Mouse (Mus musculus) liver, embryonic 12.5 days (tissue): ENCODE measurements around the gene Sulf2. TPM values are rescaled to one million over a fixed set of nuclear protein-coding genes. Genes with fewer than 3 reads are reported as not detected.

ENCODE experiments used
- ATAC-seq: fragments of 200-750 bp; cut with Nextera tagmentation; 2 replicates; pipeline ENCODE4 v1.8.0; 2017; ENCODE audit warnings: moderate number of reproducible peaks, mild to moderate bottlenecking, moderate library complexity
- H3K27ac ChIP-seq: fragments of 300-500 bp; sonication (generic); 2 replicates; pipeline ENCODE4 v1.5.1; 2016; ENCODE audit warnings: mild to moderate bottlenecking
- H3K27me3 ChIP-seq: fragments of 300-500 bp; sonication (generic); replicated peaks from 2 replicates; pipeline ENCODE4 v1.6.1; 2016; ENCODE audit warnings: mild to moderate bottlenecking, moderate library complexity
- H3K36me3 ChIP-seq: fragments of 300-500 bp; sonication (generic); 2 replicates; pipeline ENCODE4 v1.6.1; 2016; ENCODE audit warnings: mild to moderate bottlenecking, moderate library complexity
- H3K4me1 ChIP-seq: fragments of 300-500 bp; sonication (generic); 2 replicates; pipeline ENCODE4 v1.6.1; 2016
- H3K4me2 ChIP-seq: fragments of 300-500 bp; sonication (generic); 2 replicates; pipeline ENCODE4 v1.6.1; 2016; ENCODE audit warnings: mild to moderate bottlenecking, moderate library complexity
- H3K4me3 ChIP-seq: fragments of 300-500 bp; sonication (generic); 2 replicates; pipeline ENCODE4 v1.5.1; 2016; ENCODE audit warnings: mild to moderate bottlenecking, moderate library complexity
- H3K9ac ChIP-seq: fragments of 300-500 bp; sonication (generic); 2 replicates; pipeline ENCODE4 v1.6.1; 2016; ENCODE audit warnings: mild to moderate bottlenecking, moderate library complexity
- H3K9me3 ChIP-seq: fragments of 300-500 bp; sonication (generic); replicated peaks from 2 replicates; pipeline ENCODE4 v1.6.1; 2016; ENCODE audit warnings: mild to moderate bottlenecking, moderate library complexity
- WGBS: fragments of 180-500 bp; shearing (Covaris S2); methylation state at CpG from one replicate; pipeline ENCODE4 v1.1.7; 2016; ENCODE audit not compliant: insufficient replicate concordance; 5-methylcytosine and 5-hydroxymethylcytosine counted together
- polyA plus RNA-seq: library from polyadenylated mRNA; unstranded; fragments of >200 nt; fragmentation: Nextera tagmentation; extraction: Ambion mirVana; gene quantifications from 2 replicates; pipeline ENCODE4 v1.2.1, GENCODE M21; 2016

Gene Sulf2
- polyA plus RNA-seq, 1 experiment from 2014 or later = 7.5 TPM

DNA sequence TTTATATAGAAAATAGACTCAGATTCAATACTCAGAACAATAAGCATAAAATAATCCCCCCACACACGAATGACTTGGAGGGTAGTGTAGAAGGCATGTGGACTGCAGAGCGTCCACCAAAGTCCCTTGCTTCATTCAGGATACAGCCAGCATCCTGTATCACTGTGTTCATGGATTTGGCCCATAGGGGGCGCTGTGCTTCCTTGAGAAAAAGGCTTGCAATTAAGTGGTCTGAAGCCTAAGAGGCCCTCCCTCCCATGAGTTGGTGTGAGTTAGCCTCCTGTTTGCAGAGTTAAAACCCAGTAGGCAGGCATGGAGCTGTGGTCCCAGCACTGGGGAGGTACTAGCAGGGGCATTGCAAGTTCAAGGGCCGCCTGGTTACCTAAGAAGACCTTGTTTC, 47.1 kb downstream of the Sulf2 start:
- no peak for ATAC-seq
- Histone ChIP-seq H3K27ac (no peak overlapping the region), H3K4me3 (no peak overlapping the region), H3K36me3 (no peaks in the 10 kb centered on the region), H3K27me3 (no peaks in the 10 kb centered on the region), H3K9ac (no peak overlapping the region), H3K9me3 (no peaks in the 10 kb centered on the region), H3K4me1 (no peaks in the 10 kb centered on the region), H3K4me2 (no peak overlapping the region)
- WGBS = 15% methylated on average over 4 of the region's 4 CpGs

GRCm38 (mm10) chr2:166107911-166108310, 47.6 kb downstream of the Sulf2 start:
- H3K4me3 ChIP-seq = no peak overlapping the region
- no peaks in the 10 kb centered on the region for H3K27me3 ChIP-seq
- WGBS = 66% methylated on average over 5 of the region's 5 CpGs
- H3K9ac ChIP-seq = no peak overlapping the region
- no peak for ATAC-seq
- no peaks in the 10 kb centered on the region for H3K36me3 ChIP-seq
- no peak overlapping the region for H3K27ac ChIP-seq
- no peaks in the 10 kb centered on the region for H3K9me3 ChIP-seq
- no peak overlapping the region for H3K4me2 ChIP-seq
- H3K4me1 ChIP-seq = no peaks in the 10 kb centered on the region

- Histone ChIP-seq H3K9me3 (no peaks in the 10 kb centered on the region), H3K4me2 (no peak overlapping the region), H3K27me3 (no peaks in the 10 kb centered on the region), H3K4me3 (no peak overlapping the region), H3K27ac (no peak overlapping the region), H3K36me3 (no peaks in the 10 kb centered on the region), H3K9ac (no peak overlapping the region), H3K4me1 (no peaks in the 10 kb centered on the region)
- 53% methylated on average over 2 of the region's 2 CpGs for WGBS
- no peak for ATAC-seq
Measured at GRCm38 (mm10) chr2:166106631-166107030, 48.8 kb downstream of the Sulf2 start.

GRCm38 (mm10) chr2:166105911-166106310, 49.6 kb downstream of the Sulf2 start:
- WGBS = 68% methylated on average over 9 of the region's 9 CpGs
- no peak overlapping the region for H3K27ac ChIP-seq
- no peak for ATAC-seq

DNA sequence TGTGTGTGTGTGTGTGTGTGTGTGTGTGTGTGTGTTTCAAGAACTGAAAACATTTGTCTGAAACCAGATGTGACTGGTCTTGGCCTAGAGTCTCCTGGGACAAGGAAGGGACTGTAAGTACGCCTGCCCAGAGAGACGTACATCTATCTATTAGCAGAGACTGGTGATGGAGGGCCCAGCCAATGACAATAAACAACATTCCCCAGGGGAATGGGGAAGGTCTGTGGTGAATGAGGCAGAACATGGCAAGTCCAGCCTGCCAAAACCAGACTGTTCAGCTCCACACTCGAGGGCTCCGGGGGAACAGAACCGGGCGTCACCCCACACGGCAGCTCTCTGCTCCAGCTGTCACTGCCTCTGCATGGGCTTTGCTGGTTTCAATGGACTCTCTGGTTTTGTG, 52.6 kb downstream of the Sulf2 start:
- no peak overlapping the region for H3K4me2 ChIP-seq
- no peaks in the 10 kb centered on the region for H3K27me3 ChIP-seq
- WGBS = 83% methylated on average over 7 of the region's 7 CpGs
- H3K9ac ChIP-seq = no peak overlapping the region
- no peaks in the 10 kb centered on the region for H3K4me1 ChIP-seq
- no peak overlapping the region for H3K27ac ChIP-seq
- H3K4me3 ChIP-seq = no peak overlapping the region
- ATAC-seq = no peak
- H3K36me3 ChIP-seq = no peaks in the 10 kb centered on the region
- H3K9me3 ChIP-seq = no peaks in the 10 kb centered on the region

More at GRCm38 (mm10) chr2:166105911-166106310, 49.6 kb downstream of the Sulf2 start:
- H3K36me3 ChIP-seq = no peaks in the 10 kb centered on the region
- no peaks in the 10 kb centered on the region for H3K27me3 ChIP-seq
- H3K4me2 ChIP-seq = no peak overlapping the region
- no peak overlapping the region for H3K4me3 ChIP-seq
- no peak overlapping the region for H3K9ac ChIP-seq
- H3K4me1 ChIP-seq = no peaks in the 10 kb centered on the region
- H3K9me3 ChIP-seq = no peaks in the 10 kb centered on the region

- H3K4me2 ChIP-seq = no peak overlapping the region
- no peak overlapping the region for H3K4me3 ChIP-seq
- no peaks in the 10 kb centered on the region for H3K4me1 ChIP-seq
- no peaks in the 10 kb centered on the region for H3K9me3 ChIP-seq
- no peak overlapping the region for H3K27ac ChIP-seq
- H3K27me3 ChIP-seq = no peaks in the 10 kb centered on the region
- no peak overlapping the region for H3K9ac ChIP-seq
- no peaks in the 10 kb centered on the region for H3K36me3 ChIP-seq
- no peak for ATAC-seq
- 72% methylated on average over 21 of the region's 21 CpGs for WGBS
Measured at GRCm38 (mm10) chr2:166100309-166101262, 54.9 kb downstream of the Sulf2 start.

- no peak overlapping the region for H3K27ac ChIP-seq
Measured at GRCm38 (mm10) chr2:166098292-166098933, 57.0 kb downstream of the Sulf2 start.

DNA sequence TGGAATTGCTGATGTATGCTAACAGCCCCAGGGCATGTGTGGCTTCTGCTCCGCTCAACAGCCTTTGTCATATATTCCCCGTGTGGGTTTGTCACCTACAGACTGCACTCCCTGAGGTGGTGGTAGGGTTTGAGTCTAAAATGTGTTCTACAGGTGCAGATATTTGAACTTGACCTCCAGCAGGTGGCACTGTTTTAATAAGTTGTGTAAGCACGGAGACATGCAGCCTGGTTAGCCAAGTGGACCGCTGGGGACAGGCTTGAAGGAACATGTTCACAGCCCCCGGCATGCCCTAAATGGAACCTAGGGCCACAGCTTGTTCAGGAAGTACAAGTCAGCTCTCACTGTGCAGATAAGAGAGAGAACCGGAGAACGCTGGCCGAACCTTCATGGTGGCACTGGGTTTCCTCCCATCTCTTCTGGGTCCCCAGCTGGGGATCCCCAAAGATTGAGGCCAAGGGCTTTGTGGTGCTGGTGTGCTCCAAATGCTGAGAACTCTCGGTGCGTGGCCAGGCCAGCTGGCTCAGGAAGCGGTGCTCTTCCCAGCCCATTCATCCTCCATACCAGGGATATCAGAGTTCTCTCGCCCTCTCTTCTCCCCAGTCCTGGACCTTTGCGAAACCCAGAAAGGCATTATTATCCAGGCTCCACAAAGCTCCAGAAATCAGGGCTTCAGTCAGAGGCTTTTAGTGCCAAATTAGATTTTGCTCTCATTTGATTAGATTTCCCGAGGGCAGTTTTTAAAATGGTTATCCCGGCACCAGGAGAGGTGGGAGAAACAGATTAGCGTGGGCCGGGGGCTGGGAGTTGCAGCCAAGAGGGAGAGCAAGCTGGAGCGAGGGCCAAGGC, 57.8 kb downstream of the Sulf2 start:
- ATAC-seq = no peak
- no peaks in the 10 kb centered on the region for H3K9me3 ChIP-seq
- no peaks in the 10 kb centered on the region for H3K4me1 ChIP-seq
- no peaks in the 10 kb centered on the region for H3K36me3 ChIP-seq
- H3K27me3 ChIP-seq = no peaks in the 10 kb centered on the region
- no peak overlapping the region for H3K27ac ChIP-seq
- WGBS = 61% methylated on average over 18 of the region's 18 CpGs
- H3K4me3 ChIP-seq = no peak overlapping the region
- no peak overlapping the region for H3K4me2 ChIP-seq
- no peak overlapping the region for H3K9ac ChIP-seq

More at GRCm38 (mm10) chr2:166098292-166098933, 57.0 kb downstream of the Sulf2 start:
- Histone ChIP-seq H3K4me1 (no peaks in the 10 kb centered on the region), H3K9ac (no peak overlapping the region), H3K27me3 (no peaks in the 10 kb centered on the region), H3K4me3 (no peak overlapping the region), H3K9me3 (no peaks in the 10 kb centered on the region), H3K36me3 (no peaks in the 10 kb centered on the region), H3K4me2 (no peak overlapping the region)
- 71% methylated on average over 15 of the region's 15 CpGs for WGBS
- ATAC-seq = 0 out of 2 replicates have a peak, but pooled peaks have one; percentile 24

DNA sequence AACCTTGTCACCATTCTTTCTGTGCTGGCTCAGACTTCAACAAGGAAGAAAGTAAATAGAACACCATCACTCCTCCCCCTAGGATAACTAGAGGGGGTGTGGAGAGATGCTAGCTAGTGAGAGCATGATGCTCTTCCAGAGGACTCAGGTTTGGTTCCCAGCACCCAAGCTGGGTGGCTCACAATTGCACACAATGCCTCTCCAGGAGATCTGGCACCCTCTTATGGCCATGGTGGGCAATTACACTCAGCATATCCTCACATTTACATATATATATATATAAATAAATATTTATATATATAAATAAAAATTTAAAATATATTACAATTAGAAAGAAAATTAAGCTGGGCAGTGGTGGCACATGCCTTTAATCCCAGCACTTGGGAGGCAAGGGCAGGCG, 58.6 kb downstream of the Sulf2 start:
- no peaks in the 10 kb centered on the region for H3K4me1 ChIP-seq
- H3K4me2 ChIP-seq = no peak overlapping the region
- H3K9me3 ChIP-seq = no peaks in the 10 kb centered on the region
- no peak for ATAC-seq
- WGBS = 82% methylated on average over 1 of the region's 1 CpGs
- no peaks in the 10 kb centered on the region for H3K27me3 ChIP-seq
- H3K36me3 ChIP-seq = no peaks in the 10 kb centered on the region
- H3K9ac ChIP-seq = no peak overlapping the region
- H3K4me3 ChIP-seq = no peak overlapping the region
- no peak overlapping the region for H3K27ac ChIP-seq

DNA sequence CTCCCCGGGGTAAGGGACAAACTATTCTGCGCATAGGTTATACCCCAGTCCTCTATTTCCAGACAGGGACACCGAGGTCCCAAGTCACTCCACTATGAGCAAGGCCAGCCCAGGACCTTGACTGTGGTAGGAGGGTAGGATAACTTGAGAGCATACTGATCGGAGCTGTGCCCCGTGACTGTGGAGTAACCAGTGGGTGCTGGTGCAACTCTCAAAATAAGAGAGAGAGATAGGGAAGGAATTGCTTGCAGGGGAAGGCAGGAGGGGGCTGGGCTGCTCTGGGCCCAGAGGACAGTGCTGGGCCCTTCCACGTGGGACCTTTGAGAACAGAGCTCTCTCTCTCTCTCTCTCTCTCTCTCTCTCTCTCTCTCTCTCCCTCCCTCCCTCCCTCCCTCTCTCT, 59.2 kb downstream of the Sulf2 start:
- H3K27ac ChIP-seq = no peak overlapping the region
- WGBS = 80% methylated on average over 5 of the region's 6 CpGs
- no peak overlapping the region for H3K4me3 ChIP-seq
- no peak overlapping the region for H3K9ac ChIP-seq
- 0 out of 2 replicates have a peak, but pooled peaks cover 5% of the 10 kb centered on the region for H3K4me1 ChIP-seq
- no peaks in the 10 kb centered on the region for H3K9me3 ChIP-seq
- no peak for ATAC-seq
- H3K27me3 ChIP-seq = no peaks in the 10 kb centered on the region
- no peak overlapping the region for H3K4me2 ChIP-seq
- H3K36me3 ChIP-seq = no peaks in the 10 kb centered on the region

- no peak overlapping the region for H3K9ac ChIP-seq
- no peak overlapping the region for H3K4me3 ChIP-seq
- ATAC-seq = no peak
- 0 out of 2 replicates have a peak, but pooled peaks cover 7% of the 10 kb centered on the region for H3K4me1 ChIP-seq
- H3K9me3 ChIP-seq = no peaks in the 10 kb centered on the region
- no peaks in the 10 kb centered on the region for H3K36me3 ChIP-seq
- no peak overlapping the region for H3K27ac ChIP-seq
- 75% methylated on average over 6 of the region's 6 CpGs for WGBS
- H3K4me2 ChIP-seq = no peak overlapping the region
- no peaks in the 10 kb centered on the region for H3K27me3 ChIP-seq
Measured at GRCm38 (mm10) chr2:166092412-166092811, 63.1 kb downstream of the Sulf2 start.
